Mouse (Mus musculus) cerebellum, adult 8-10 months (tissue): Measurements from ENCODE around the gene Fgfr2.
"Not testable (repeated sequence)": the region's sequence is repeated elsewhere in the genome, so short reads cannot be mapped to it uniquely, and the experiment has no call there.

Source experiments
- DNase-seq: peaks from one replicate; pipeline ENCODE4 v3.0.0; 2022

Fgfr2 gene

GRCm38 (mm10) chr7:130533316-130534260 lies 2589.6 kb downstream of the Fgfr2 start:
- peak; percentile 91 for DNase-seq

DNA sequence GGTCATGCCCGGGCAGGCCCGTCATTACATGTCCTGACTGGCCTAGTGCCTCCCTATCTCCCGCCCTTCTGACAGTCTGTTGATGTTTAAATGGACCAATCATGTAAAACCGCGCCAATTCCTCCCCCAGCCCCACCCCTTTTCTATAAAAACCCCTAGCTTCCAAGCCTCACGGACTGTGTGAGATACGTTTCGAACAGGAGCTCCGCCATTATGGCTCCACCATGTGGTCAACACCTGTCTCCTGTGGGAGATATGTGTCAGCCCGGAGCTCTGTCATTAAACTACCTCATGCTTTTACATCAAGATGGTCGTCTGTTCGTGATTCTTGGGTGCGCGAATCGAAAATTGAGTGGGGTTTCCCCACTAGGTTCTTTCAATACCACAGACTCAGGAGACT lies 2592.0 kb downstream of the Fgfr2 start:
- not testable (repeated sequence) for DNase-seq

- DNase-seq, result no peak
Observed at GRCm38 (mm10) chr7:130527306-130527705, 2595.8 kb downstream of the Fgfr2 start.

GRCm38 (mm10) chr7:130523451-130523850 lies 2599.7 kb downstream of the Fgfr2 start:
- DNase-seq, result no peak

GRCm38 (mm10) chr7:130520812-130521422 lies 2602.2 kb downstream of the Fgfr2 start:
- no peak for DNase-seq

- no peak for DNase-seq
Observed at GRCm38 (mm10) chr7:130520049-130520425, 2603.1 kb downstream of the Fgfr2 start, which contains the start of gene Ate1. Ate1 (minus strand) TSS chr7:130520369.

GRCm38 (mm10) chr7:130519096-130520048 lies 2603.8 kb downstream of the Fgfr2 start:
- peak; percentile 97 for DNase-seq

- no peak for DNase-seq
Observed at GRCm38 (mm10) chr7:130518213-130519095, 2604.7 kb downstream of the Fgfr2 start.

GRCm38 (mm10) chr7:130510243-130510642 lies 2612.9 kb downstream of the Fgfr2 start:
- DNase-seq, result no peak

DNA sequence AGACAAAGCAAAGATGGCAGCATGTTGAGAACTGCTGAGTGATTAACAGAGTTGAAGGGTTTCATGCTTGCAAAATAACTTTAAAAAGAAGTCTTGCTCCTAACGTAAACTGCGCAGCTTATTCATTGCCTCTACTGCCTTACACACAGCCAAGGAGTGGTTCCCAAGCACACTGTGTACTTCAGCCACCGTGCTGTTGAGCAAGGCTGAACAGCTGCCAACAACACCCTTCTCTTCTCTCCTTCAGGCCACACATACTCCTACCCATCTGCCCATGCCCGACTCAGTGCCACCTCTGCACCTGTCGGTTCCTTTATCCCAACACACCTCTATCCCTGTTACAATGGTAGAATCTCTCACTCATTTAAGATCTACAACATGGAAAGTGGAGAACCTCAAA lies 2620.1 kb downstream of the Fgfr2 start:
- no peak for DNase-seq

- DNase-seq, result no peak
Observed at GRCm38 (mm10) chr7:130501499-130501898, 2621.7 kb downstream of the Fgfr2 start.

DNA sequence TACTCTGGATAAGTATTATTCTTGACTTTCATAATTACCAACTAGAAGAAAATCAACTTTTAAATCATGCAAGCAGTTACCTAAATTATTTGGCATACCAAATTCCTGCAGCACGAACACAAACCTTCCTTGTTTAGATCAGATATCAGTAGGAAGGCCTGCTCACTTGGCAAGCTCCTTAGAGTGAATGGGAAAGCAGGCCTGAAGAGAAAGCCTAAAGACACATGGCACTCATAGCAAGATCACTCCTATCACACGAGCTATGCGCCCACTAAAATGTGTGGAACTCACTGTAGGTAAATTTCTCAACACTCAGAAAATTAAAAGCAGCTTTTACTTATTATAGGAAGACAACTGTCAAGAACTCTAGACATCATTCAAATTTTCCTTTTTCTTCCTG lies 2629.8 kb downstream of the Fgfr2 start:
- DNase-seq, result no peak

DNA sequence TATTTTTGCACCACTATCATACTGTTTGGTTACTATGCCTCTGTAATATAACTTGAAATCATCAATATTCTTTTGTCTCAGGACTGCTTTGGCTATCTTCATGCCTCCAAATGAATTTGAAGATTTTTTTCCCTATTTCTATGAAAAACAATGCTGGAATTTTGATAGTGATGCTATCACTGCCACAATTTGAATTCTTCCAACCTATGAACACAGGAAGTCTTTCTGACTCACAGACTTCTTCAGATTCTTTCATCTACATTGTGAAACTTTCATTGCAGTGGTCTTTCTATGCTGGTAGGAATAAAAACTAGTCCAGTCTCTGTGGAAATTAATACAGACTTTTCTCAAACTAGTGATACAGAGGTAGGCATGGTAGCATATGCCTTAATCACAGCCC lies 2631.1 kb downstream of the Fgfr2 start:
- no peak for DNase-seq

DNA sequence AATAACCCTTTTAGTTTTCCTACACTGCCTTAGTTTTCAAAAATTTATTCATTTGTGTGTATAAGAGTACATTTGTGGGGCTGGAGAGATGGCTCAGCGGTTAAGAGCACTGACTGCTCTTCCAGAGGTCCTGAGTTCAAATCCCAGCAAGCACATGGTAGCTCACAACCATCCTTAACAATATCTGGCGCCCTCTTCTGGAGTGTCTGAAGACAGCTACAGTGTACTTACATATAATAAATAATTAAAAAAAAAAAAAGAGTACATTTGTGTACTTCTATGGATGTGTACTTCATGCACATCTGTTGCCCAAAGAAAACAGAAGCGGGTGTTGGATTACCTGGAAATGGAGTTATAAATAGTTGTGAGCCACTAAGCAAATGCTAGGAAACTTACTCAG lies 2644.1 kb downstream of the Fgfr2 start:
- DNase-seq, result not testable (repeated sequence)

GRCm38 (mm10) chr7:130475970-130476369 lies 2647.2 kb downstream of the Fgfr2 start:
- DNase-seq, result peak; percentile 44

DNA sequence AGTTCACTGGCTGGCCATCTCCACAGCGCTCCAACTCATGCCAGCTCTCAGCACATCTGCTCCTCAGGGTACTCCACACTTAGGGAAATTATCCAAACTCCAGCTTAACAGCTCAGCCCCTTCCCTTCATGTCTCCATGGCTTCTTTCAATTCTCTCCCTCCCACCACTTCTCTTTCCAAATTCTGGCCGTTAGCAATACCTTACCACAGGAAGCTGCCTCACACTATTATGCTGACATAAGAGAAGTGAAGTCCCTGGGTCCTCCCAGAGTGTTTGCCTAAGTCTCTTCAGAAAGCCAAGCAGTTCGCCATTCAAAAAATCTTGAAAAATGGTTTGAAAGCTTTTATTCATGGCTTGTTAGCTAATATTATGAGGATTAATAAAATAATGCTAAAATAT lies 2649.3 kb downstream of the Fgfr2 start:
- no peak for DNase-seq

GRCm38 (mm10) chr7:130472683-130473082 lies 2650.5 kb downstream of the Fgfr2 start:
- DNase-seq, result no peak

DNA sequence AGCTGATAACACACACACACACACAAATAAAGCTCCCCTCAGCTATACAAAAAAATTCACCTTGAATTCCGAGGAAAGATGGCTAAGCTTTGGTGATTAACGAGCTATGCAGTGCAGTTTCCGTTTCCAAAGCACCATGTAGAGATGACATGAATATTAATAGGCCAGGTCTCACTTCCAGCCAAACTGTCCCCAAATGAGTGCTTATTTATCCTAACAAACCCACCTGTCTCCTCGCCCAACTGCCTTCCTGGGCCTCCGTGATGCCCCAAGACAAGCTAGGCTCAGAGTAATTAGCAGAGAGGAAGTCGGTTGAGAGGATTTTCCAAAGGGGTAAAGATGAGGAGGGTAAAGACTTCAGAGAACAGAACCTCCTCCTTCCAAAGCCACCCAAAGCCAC lies 2652.1 kb downstream of the Fgfr2 start:
- no peak for DNase-seq

- DNase-seq, result no peak
Observed at GRCm38 (mm10) chr7:130455587-130456246, 2667.4 kb downstream of the Fgfr2 start.

GRCm38 (mm10) chr7:130454226-130454625 lies 2668.9 kb downstream of the Fgfr2 start:
- no peak for DNase-seq

DNA sequence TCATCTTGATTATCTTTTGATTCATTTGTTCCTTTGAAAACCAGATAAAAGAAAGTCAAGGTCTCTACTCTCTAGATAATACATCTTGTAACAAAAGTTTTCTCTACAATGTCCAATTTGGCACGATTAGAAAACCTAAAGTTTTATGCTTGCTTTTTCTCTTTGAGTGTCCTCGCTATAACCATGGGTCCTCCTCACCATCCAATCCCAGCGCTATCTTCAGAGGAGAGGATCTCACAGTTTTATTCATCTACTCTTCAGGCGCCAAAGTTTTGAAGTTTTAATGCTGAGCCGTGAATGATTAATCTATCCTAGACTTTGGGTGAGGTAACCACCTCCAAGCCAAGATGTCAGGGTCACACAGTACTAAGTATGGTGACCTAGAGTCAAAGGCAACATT lies 2687.4 kb downstream of the Fgfr2 start:
- no peak for DNase-seq
